Mouse (Mus musculus) T-helper 2 cell (primary cell): ENCODE data around the gene Krt4.

Source experiments
- in situ Hi-C: fragments of 300-600 bp; cut with MboI, MseI; formaldehyde crosslinking; loops from one replicate; pipeline ENCODE4 v1.15.1; 2025; ENCODE audit warnings: high pct_unique_total_duplicates

Gene Krt4

DNA sequence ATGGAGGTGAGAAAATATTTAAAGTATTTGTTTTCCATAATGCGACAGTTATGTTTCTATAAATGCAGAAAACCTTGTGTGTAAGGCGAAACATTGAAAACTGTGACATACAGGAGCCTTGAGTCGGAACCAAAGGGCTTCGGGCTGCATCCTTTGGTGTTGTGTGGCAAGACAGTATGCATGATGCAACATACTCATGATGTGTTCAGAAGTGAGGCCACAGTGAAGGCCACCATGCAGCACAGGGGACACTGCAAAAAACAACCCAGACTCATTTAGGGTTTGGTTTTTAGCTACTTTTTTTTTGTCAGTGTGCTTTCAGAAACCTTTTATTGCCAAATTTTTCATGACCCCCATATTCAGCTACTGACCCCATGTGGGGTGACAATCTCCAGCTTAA lies 29.3 kb downstream of the Krt4 start:
- in situ Hi-C loops: no loop called here

DNA sequence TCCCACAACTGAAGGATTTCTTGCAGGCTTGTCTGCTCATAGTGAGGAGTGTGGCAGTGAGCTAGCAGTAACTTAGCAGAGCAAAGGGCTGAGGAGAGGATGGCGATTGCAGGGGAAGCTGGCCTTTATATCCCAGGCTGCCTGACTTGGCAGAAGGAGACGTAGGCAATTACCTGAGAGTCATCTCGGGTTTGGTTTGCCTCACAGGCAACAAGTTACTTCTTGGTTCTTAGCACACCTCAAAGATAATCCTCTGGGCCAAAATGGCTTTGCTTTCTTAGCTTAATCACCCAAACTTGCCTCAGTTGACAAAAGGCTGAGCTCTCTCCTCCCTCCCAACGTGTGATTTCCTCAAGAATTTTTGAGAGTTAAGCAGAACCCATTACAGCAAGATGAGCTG lies 31.7 kb downstream of the Krt4 start, which contains the start of gene Krt76:
Gene Krt76, minus strand, starts transcription at position 101 of the 400 bp plus-strand sequence.
- in situ Hi-C loops: no loop called here

DNA sequence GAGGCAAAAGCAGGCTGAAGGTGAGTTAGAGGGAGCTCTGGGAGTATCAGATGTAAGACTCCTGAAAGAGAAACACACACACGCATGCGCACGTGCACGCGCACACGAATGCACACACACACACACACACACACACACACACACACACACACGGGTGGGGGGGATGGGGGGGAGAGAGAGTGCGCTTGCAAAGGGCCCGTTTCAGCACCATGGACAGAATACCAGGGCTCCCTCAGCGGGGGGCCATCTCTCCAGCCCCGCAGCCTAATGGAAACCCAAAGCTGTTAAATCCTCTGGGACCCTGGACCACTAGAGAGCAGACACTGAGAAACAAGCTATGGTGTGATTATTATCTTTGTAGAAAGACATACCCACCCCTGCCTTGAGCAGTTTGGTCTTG lies 44.8 kb downstream of the Krt4 start:
- in situ Hi-C loops: loop anchor here (10.0 kb wide), 1 partner anchor 185 kb away; no protein-coding TSS in a partner anchor

DNA sequence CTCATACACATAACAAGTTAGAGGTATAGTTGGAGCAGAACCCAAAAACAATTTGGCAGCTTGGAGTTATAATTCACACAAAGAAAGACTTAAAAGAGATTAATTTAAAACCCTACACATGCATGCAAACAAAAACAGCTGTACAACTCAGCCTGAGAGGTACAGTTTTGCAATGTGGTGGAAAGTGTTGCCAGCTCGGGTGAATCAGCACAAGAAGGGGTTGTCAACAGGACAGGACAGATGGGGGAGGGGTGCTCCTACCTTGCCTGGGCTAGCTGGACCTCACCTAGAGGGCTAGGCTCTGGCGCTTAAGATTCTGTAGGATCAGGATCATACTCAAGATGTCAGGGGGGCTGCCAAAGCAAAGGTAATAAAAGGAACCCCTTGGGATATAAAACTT lies 46.5 kb downstream of the Krt4 start:
- in situ Hi-C loops: loop anchor here (10.0 kb wide), 1 partner anchor 187 kb away; no protein-coding TSS in a partner anchor

DNA sequence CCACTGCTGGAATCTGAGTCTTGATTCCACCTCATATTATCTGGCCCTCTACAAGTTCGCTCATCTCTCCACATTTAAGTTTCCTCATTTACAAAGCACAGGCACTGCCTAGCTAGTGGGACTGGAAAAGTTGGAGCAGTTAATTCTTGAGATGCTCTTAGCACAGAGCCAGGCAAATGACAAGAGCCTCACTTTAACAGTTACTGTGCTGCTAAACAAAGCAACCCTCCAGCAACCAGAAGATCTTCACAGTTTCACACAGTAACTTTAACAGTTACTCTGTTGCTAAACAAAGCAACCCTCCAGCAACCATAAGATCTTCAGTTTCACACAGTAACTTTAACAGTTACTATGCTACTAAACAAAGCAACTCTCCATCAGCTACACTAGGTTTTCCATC lies 50.2 kb downstream of the Krt4 start:
- in situ Hi-C loops: loop anchor here (10.0 kb wide), 1 partner anchor 190 kb away; no protein-coding TSS in a partner anchor

DNA sequence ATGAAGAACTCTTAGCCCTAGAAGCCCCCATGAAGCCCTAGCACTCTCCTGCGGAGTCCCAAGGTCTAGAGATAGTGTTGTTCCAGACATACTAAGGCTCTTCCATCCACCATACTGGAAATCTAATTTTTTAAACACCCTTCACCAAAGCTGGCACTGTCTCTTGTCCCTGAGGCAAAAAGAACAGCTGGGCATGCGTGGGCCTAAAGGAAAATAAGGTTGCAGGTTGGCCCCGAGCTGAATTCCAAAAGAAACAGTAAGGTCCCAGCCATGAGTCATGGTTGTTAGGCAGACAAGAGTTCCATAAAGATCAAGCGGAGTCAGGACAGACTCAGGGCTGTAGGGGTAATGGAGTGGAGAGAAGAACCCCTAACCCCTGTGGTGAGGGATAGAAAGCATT lies 51.3 kb downstream of the Krt4 start:
- in situ Hi-C loops: loop anchor here (10.0 kb wide), 1 partner anchor 192 kb away; no protein-coding TSS in a partner anchor

DNA sequence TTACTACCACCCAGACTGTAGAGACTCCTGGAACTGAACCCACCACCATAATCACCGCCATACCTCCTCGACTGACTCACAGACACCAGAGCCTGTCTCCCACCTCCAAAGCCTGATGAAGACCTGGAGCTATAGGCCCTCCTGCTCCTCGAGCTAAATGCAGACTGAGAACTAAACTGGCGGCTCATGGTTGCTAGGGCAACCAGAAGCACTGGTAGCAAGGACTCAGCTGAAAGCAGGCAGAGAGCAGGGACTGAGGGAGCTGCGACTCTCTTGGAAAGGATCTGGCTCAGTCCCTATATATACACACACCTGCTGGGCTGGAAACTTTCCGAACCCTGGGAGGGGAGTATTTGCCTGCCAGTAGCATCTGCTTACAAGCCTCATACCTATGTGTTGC lies 55.1 kb downstream of the Krt4 start, which contains the start of gene Krt77:
Gene Krt77, minus strand, starts transcription at position 275 of the 400 bp plus-strand sequence.
- in situ Hi-C loops: no loop called here
